Mouse (Mus musculus) erythroblast, embryonic 14.5 days (primary cell): Measurements from ENCODE around the gene Plcl2.

Experiments used
- GATA1 ChIP-seq: IDR thresholded peaks from 2 replicates; pipeline ENCODE4 v1.6.1; 2012; ENCODE audit warnings: low read length, inconsistent platforms, mixed read lengths
- TAL1 ChIP-seq: IDR thresholded peaks from 3 replicates; pipeline ENCODE4 v1.6.1; 2012; ENCODE audit warnings: low read length, inconsistent platforms, mixed read lengths

GRCm38 (mm10) chr17:50570681-50571398, 61.6 kb downstream of the Plcl2 start:
- no peak for TF ChIP-seq TAL1
- no peak for TF ChIP-seq GATA1
